Mouse (Mus musculus) myocyte (in vitro differentiated cells): ENCODE data around the gene Neurl1a. TPM values are rescaled to one million over a fixed set of nuclear protein-coding genes. Genes with fewer than 3 reads are reported as not detected.

ENCODE experiments used
- H3K27me3 ChIP-seq: one replicate; pipeline ENCODE4 v1.6.1; 2011; ENCODE audit not compliant: control insufficient read depth, insufficient read depth, insufficient read length
- H3K36me3 ChIP-seq: one replicate; pipeline ENCODE4 v1.6.1; 2011; ENCODE audit not compliant: control insufficient read depth, insufficient read depth
- H3K4me2 ChIP-seq: one replicate; pipeline ENCODE4 v1.6.1; 2011; ENCODE audit warnings: low read depth, control low read depth
- H3K4me3 ChIP-seq: one replicate; pipeline ENCODE4 v1.5.1; 2011; ENCODE audit warnings: mild to moderate bottlenecking, control low read depth, moderate library complexity
- H3K79me2 ChIP-seq: one replicate; pipeline ENCODE4 v1.6.1; 2011; ENCODE audit not compliant: control insufficient read depth, insufficient read depth
- H3ac ChIP-seq: one replicate; pipeline ENCODE4 v1.6.1; 2011; ENCODE audit not compliant: control insufficient read depth, insufficient read length
- CEBPB ChIP-seq: IDR thresholded peaks from 2 replicates; pipeline ENCODE4 v1.6.1; 2011; ENCODE audit warnings: mild to moderate bottlenecking, moderate library complexity; ENCODE audit not compliant: poor library complexity, insufficient read depth, severe bottlenecking
- E2F4 ChIP-seq: IDR thresholded peaks from one replicate; pipeline ENCODE4 v1.6.1; 2011; ENCODE audit warnings: mild to moderate bottlenecking, control low read depth, moderate library complexity; ENCODE audit not compliant: insufficient read depth
- MAX ChIP-seq: IDR thresholded peaks from one replicate; pipeline ENCODE4 v1.6.1; 2011; ENCODE audit warnings: low read depth, mild to moderate bottlenecking, control low read depth
- MYOD1 ChIP-seq, 3 experiments: IDR thresholded peaks; one replicate each; pipeline ENCODE4 v1.6.1; 2011; ENCODE audit warnings: control low read depth in 2 of 3, low read depth in 2 of 3, mild to moderate bottlenecking in 2 of 3, moderate library complexity in 1 of 3; ENCODE audit not compliant: insufficient read length in 2 of 3, control insufficient read depth in 1 of 3
- MYOG ChIP-seq, 3 experiments: IDR thresholded peaks; one replicate each; pipeline ENCODE4 v1.6.1; 2011; ENCODE audit warnings: control low read depth in 2 of 3, low read depth in 2 of 3, mild to moderate bottlenecking in 2 of 3; ENCODE audit not compliant: insufficient read length in 2 of 3, control insufficient read depth in 1 of 3, insufficient read depth in 1 of 3
- POLR2A ChIP-seq: IDR thresholded peaks from one replicate; pipeline ENCODE4 v1.6.1; 2011; ENCODE audit warnings: low read depth, mild to moderate bottlenecking, control low read depth, moderate library complexity; ENCODE audit not compliant: insufficient read length
- POLR2AphosphoS2 ChIP-seq: IDR thresholded peaks from one replicate; pipeline ENCODE4 v1.6.1; 2011; ENCODE audit warnings: low read depth, control low read depth; ENCODE audit not compliant: insufficient read length
- REST ChIP-seq: IDR thresholded peaks from one replicate; pipeline ENCODE4 v1.6.1; 2011; ENCODE audit warnings: mild to moderate bottlenecking, control low read depth, moderate library complexity; ENCODE audit not compliant: insufficient read depth, insufficient read length
- SRF ChIP-seq: IDR thresholded peaks from one replicate; pipeline ENCODE4 v1.6.1; 2011; ENCODE audit warnings: low read depth; ENCODE audit not compliant: control insufficient read depth, insufficient read length
- TCF12 ChIP-seq: IDR thresholded peaks from one replicate; pipeline ENCODE4 v1.6.1; 2011; ENCODE audit warnings: mild to moderate bottlenecking, control low read depth; ENCODE audit not compliant: poor library complexity, insufficient read depth, severe bottlenecking
- TCF3 ChIP-seq: IDR thresholded peaks from one replicate; pipeline ENCODE4 v1.6.1; 2011; ENCODE audit warnings: low read depth, control low read depth; ENCODE audit not compliant: insufficient read length
- USF1 ChIP-seq: IDR thresholded peaks from one replicate; pipeline ENCODE4 v1.6.1; 2011; ENCODE audit warnings: low read depth, mild to moderate bottlenecking, control low read depth, moderate library complexity
- polyA plus RNA-seq: library from polyadenylated mRNA; unstranded; fragments of >200 nt; fragmentation: generic; extraction: Trizol; gene quantifications from one replicate; pipeline ENCODE4 v1.2.1, GENCODE M21; 2012; ENCODE audit warnings: missing spikeins

Gene Neurl1a
- polyA plus RNA-seq, 1 experiment, result 120 TPM

DNA sequence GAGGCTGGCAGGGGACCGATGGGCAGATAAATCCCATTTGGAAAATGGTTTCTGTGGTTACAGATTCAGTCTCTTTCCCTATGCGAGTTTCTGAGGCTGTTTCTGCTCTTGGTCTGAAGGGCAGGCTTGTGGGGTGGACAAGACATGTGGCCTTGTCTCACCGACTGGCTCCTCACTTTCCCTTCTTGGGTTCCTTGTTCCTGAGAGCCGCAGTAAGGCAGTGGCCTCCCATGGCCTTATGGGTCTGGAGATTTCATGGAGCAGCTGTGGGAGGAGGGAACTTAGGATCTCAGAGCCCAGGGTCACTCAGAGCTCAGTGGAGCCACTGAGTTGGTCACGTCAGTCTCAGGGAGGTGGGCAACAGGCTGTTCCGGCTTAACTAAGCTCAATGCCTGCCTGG, 52.8 kb downstream of the Neurl1a start:
- Histone ChIP-seq H3K36me3 (no peaks in the 10 kb centered on the region), H3K4me3 (peak overlapping the region; percentile 38), H3ac (no peak overlapping the region), H3K27me3 (no peaks in the 10 kb centered on the region), H3K4me2 (peak overlapping the region; percentile 73), H3K79me2 (peaks cover 43% of the 10 kb centered on the region)
- no peak for TF ChIP-seq MYOG (IDR thresholded peaks at IDR 0.05; ENCODE audit: control insufficient read depth in 1 of 3, insufficient read depth in 1 of 3, insufficient read length in 2 of 3, low read depth in 2 of 3)
- peak; percentile 7 for TF ChIP-seq POLR2A

DNA sequence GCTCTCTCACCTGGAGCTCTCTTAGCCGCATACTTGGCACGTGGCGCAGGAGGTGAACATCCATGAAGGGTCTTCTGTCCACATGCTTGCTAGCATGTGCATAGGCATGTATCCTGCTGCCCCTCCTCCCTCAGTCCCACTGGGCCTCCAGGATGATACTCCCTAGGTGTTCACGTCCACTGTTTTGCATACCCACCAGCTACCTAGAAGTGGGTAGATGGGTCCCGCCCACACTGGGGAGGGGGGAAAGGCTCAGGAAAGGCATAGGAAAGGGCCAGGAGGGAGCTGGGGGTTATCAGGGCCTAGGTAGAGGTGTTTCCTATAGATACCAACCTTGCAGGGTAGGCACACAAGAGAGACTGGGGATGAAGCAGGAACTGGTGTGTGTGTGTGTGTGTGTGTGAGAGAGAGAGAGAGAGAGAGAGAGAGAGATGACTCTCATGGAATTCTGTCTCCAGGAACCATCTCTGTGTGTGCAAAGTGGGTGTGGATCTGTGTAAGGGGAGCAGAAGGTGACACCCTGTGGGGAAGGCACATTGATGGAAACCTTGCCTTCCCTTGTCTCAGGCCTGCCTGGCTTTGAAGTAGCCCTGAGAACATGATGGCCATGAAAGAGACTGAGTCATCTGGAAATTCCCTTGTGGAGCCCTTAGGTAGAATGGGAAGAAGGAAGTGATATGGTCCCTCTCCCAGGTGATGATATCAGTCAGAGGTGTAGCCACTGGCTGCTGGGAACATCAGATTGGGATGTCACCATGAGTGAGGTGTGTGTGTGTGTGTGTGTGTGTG, 53.7 kb downstream of the Neurl1a start:
- H3K4me2 ChIP-seq, result peak overlapping the region; percentile 73
- H3K4me3 ChIP-seq, result peak overlapping the region; percentile 38
- H3ac ChIP-seq, result no peak overlapping the region
- H3K36me3 ChIP-seq, result no peaks in the 10 kb centered on the region
- peaks cover 43% of the 10 kb centered on the region for H3K79me2 ChIP-seq
- TF ChIP-seq E2F4 (no peak), POLR2AphosphoS2 (peak; percentile 33)
- H3K27me3 ChIP-seq, result no peaks in the 10 kb centered on the region

DNA sequence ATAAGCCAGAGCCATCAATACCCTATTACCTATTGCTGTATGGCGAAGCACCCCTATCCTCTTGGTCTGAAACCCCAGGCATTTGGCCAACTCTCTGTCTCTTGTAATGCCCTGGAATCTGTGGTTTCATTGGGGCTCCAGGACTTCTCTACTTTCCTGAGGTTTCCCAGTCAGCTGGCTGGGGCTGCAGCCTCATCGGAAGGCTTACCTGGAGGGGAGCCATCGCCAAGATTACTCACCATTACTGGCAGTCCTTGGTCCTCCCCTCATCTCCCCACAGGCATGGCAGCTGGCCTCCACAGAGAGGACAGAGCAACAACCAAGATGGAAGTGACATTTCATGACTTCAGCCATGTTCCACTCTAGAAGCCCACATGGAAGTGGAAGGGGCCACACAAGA, 54.5 kb downstream of the Neurl1a start:
- Histone ChIP-seq H3K36me3 (no peaks in the 10 kb centered on the region), H3K4me3 (peak overlapping the region; percentile 38), H3K79me2 (peaks cover 43% of the 10 kb centered on the region)

DNA sequence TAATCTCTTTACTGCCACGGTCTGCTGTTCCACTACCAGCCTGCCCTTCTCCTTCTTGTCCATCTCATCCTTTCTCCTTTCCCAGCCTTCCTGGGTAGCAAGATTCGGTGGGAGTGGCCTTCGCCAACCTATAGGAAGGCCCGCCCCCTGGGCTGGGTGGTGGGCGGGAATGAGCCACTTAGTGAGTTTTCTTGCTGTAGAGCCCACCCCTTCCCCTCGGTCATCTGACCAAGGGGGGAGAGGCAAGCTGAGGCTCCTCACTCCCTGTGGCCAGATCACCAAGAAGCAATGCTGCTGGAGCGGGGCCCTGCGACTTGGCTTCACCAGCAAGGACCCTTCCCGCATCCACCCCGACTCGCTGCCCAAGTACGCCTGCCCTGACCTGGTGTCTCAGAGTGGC, 61.5 kb downstream of the Neurl1a start:
- H3K4me3 ChIP-seq, result no peak overlapping the region

More for the DNA sequence above, 54.5 kb downstream of the Neurl1a start:
- no peak overlapping the region for H3ac ChIP-seq
- H3K4me2 ChIP-seq, result peak overlapping the region; percentile 73
- no peaks in the 10 kb centered on the region for H3K27me3 ChIP-seq
- TF ChIP-seq CEBPB (no peak), TCF3 (no peak), TCF12 (no peak), REST (no peak), MAX (no peak), E2F4 (no peak), MYOD1 (IDR thresholded peaks at IDR 0.05; ENCODE audit: control insufficient read depth in 1 of 3, insufficient read length in 2 of 3, low read depth in 2 of 3) (peak in 2 of 3 experiments; percentile 68 to 84), POLR2A (no peak), SRF (no peak), MYOG (IDR thresholded peaks at IDR 0.05; ENCODE audit: control insufficient read depth in 1 of 3, insufficient read depth in 1 of 3, insufficient read length in 2 of 3, low read depth in 2 of 3) (peak in 2 of 3 experiments; percentile 34 to 86), USF1 (no peak), POLR2AphosphoS2 (no peak)

DNA sequence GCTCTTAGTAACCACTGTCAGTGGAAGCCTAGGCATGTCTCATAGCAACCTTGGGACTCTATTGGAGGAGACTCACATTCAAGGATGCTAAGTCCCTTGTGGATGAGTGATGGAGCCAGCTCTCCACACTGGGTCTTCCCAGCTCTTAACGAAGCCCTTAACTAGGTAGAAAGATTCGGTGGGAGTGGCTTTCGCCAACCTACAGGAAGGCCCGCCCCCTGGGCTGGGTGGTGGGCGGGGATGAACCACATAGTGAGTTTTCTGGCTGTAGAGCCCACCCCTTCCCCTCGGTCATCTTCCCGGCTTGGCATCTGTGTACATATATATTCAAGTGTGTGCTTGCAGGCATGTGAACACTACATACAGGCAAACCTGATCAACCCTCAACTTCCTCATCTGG, 62.3 kb downstream of the Neurl1a start:
- H3K4me3 ChIP-seq, result no peak overlapping the region

More for the DNA sequence above, 61.5 kb downstream of the Neurl1a start:
- Histone ChIP-seq H3K4me2 (no peak overlapping the region), H3K36me3 (peaks cover 4% of the 10 kb centered on the region), H3ac (no peak overlapping the region), H3K27me3 (no peaks in the 10 kb centered on the region), H3K79me2 (peaks cover 11% of the 10 kb centered on the region)
- TF ChIP-seq CEBPB (no peak), MYOG (IDR thresholded peaks at IDR 0.05; ENCODE audit: control insufficient read depth in 1 of 3, insufficient read depth in 1 of 3, insufficient read length in 2 of 3, low read depth in 2 of 3) (no peak), TCF12 (no peak), MAX (no peak), POLR2AphosphoS2 (no peak), TCF3 (no peak), REST (no peak), SRF (no peak), MYOD1 (IDR thresholded peaks at IDR 0.05; ENCODE audit: control insufficient read depth in 1 of 3, insufficient read length in 2 of 3, low read depth in 2 of 3) (no peak), E2F4 (no peak), USF1 (no peak), POLR2A (no peak)

More for the DNA sequence above, 62.3 kb downstream of the Neurl1a start:
- TF ChIP-seq MYOG (IDR thresholded peaks at IDR 0.05; ENCODE audit: control insufficient read depth in 1 of 3, insufficient read depth in 1 of 3, insufficient read length in 2 of 3, low read depth in 2 of 3) (no peak), TCF12 (no peak), REST (no peak), USF1 (no peak), MYOD1 (IDR thresholded peaks at IDR 0.05; ENCODE audit: control insufficient read depth in 1 of 3, insufficient read length in 2 of 3, low read depth in 2 of 3) (no peak), SRF (no peak), POLR2AphosphoS2 (no peak), E2F4 (no peak), CEBPB (no peak), POLR2A (no peak), MAX (no peak), TCF3 (no peak)
- Histone ChIP-seq H3ac (no peak overlapping the region), H3K79me2 (peaks cover 3% of the 10 kb centered on the region), H3K27me3 (no peaks in the 10 kb centered on the region), H3K36me3 (peaks cover 4% of the 10 kb centered on the region), H3K4me2 (no peak overlapping the region)
